Mouse (Mus musculus) spleen, postnatal 10 days (tissue): ENCODE measurements around the gene Gm44579.

Experiments
- DNase-seq, 2 experiments: peaks; one replicate each; pipeline ENCODE4 v3.0.0; 2021 to 2022; ENCODE audit warnings: low spot score in 2 of 2

The Gm44579 gene

GRCm38 (mm10) chr15:98167645-98168621 is 52.8 kb downstream of the Gm44579 start:
- peak in 1 of 2 experiments; percentile 65 for DNase-seq

- DNase-seq: no peak
Measured at GRCm38 (mm10) chr15:98166963-98167644, 53.7 kb downstream of the Gm44579 start, which contains the start of gene Ccdc184. Ccdc184 (plus strand) TSS chr15:98167158.

GRCm38 (mm10) chr15:98165525-98165924 is 55.3 kb downstream of the Gm44579 start, which contains the start of gene Asb8:
Asb8 (minus strand) TSS chr15:98165625.
- DNase-seq: no peak

GRCm38 (mm10) chr15:98162561-98162960 is 58.2 kb downstream of the Gm44579 start:
- no peak for DNase-seq

- no peak for DNase-seq
Measured at GRCm38 (mm10) chr15:98161026-98161805, 59.6 kb downstream of the Gm44579 start.

- DNase-seq: no peak
Measured at GRCm38 (mm10) chr15:98157253-98157652, 63.5 kb downstream of the Gm44579 start.

- no peak for DNase-seq
Measured at GRCm38 (mm10) chr15:98155944-98156343, 64.8 kb downstream of the Gm44579 start.

GRCm38 (mm10) chr15:98155272-98155671 is 65.5 kb downstream of the Gm44579 start:
- DNase-seq: no peak

GRCm38 (mm10) chr15:98154631-98155030 is 66.1 kb downstream of the Gm44579 start:
- no peak for DNase-seq

GRCm38 (mm10) chr15:98154146-98154545 is 66.6 kb downstream of the Gm44579 start:
- DNase-seq: no peak

- DNase-seq: no peak
Measured at GRCm38 (mm10) chr15:98153625-98154024, 67.2 kb downstream of the Gm44579 start.

GRCm38 (mm10) chr15:98152916-98153315 is 67.9 kb downstream of the Gm44579 start:
- DNase-seq: no peak

- DNase-seq: no peak
Measured at GRCm38 (mm10) chr15:98149166-98149602, 71.6 kb downstream of the Gm44579 start.

- DNase-seq: no peak
Measured at GRCm38 (mm10) chr15:98148356-98148755, 72.4 kb downstream of the Gm44579 start.

GRCm38 (mm10) chr15:98145559-98146181 is 75.1 kb downstream of the Gm44579 start:
- DNase-seq: peak; percentile 79 to 94

- no peak for DNase-seq
Measured at GRCm38 (mm10) chr15:98144861-98145507, 75.8 kb downstream of the Gm44579 start.

GRCm38 (mm10) chr15:98142515-98142914 is 78.3 kb downstream of the Gm44579 start:
- no peak for DNase-seq

- no peak for DNase-seq
Measured at GRCm38 (mm10) chr15:98140809-98141208, 80.0 kb downstream of the Gm44579 start.

GRCm38 (mm10) chr15:98139763-98140162 is 81.0 kb downstream of the Gm44579 start:
- no peak for DNase-seq

- DNase-seq: no peak
Measured at GRCm38 (mm10) chr15:98136871-98137270, 83.9 kb downstream of the Gm44579 start.
